Mouse (Mus musculus) inflammation-experienced regulatory T-cells, adult 6 months (primary cell): Measurements from ENCODE around the gene Rfc2. TPM values are rescaled to one million over a fixed set of nuclear protein-coding genes. Genes with fewer than 3 reads are reported as not detected.
"Not testable (repeated sequence)": the region's sequence is repeated elsewhere in the genome, so short reads cannot be mapped to it uniquely, and the experiment has no call there.

Experiments used
- ATAC-seq: one replicate; pipeline ENCODE4 v1.8.0; 2017
- polyA plus RNA-seq, 3 experiments: library from polyadenylated mRNA; unstranded; fragments of 100-300 nt; shearing (Covaris generic); gene quantifications; one replicate each; pipeline ENCODE4 v1.2.1; 2017

Rfc2 gene
- polyA plus RNA-seq, 3 experiments from 2014 or later, result 140 to 223 (median 144) TPM

DNA sequence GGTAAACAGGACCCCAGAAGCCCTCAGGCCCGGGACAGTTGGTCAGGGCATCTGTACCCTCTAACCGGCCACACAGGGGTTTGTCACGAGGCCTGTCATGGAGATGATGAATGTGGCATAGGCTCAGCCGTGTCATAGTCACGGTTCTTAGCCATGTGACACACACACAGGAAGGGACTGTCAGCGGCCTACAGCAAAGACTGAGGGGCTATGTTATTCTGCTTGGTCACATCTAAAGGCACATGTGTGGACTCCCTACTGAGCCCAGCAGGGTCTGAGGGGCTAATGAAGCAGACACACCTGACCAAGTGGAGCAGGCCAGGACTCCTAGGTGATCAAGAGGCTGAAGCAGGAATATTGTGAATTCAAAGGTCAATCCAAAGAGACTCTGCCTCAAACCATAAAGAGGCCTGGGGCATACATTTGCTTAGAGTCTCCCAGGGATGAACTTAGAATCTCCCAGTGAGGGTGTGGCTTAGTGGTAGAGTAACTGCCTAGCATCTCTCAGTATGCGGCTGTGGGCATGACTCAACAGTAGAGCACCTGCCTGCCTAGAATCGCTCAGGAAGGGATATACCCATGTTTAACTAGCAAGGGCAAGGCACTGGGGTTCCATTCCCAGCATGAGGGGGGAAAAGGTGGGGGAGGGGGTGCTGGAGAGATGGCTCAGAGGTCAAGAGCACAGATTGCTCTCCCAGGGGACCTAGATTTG is 30.8 kb downstream of the Rfc2 start:
- ATAC-seq, result no peak

DNA sequence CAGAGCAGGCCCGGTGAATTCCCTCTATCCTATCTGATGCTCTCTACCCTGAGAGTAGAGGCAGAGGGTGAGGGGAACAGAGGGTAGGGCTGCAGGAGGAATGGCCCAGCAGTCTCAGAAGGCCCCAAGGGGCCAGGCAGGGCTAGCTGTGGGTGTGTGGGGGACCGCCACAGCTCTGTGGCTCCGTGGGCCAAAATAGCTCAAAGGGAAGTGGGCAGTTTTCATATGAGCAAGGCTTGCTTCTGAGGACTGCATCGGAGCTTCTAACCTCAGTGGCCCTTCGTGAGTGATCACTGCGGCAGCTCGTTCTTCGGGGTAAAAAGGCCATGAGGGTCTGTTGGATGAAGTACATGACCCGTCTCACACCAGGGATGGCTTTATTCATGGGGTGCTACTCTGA is 32.6 kb downstream of the Rfc2 start:
- no peak for ATAC-seq

- ATAC-seq, result no peak
These were observed 33.1 kb downstream of the Rfc2 start for GRCm38 (mm10) chr5:134614296-134614695.

DNA sequence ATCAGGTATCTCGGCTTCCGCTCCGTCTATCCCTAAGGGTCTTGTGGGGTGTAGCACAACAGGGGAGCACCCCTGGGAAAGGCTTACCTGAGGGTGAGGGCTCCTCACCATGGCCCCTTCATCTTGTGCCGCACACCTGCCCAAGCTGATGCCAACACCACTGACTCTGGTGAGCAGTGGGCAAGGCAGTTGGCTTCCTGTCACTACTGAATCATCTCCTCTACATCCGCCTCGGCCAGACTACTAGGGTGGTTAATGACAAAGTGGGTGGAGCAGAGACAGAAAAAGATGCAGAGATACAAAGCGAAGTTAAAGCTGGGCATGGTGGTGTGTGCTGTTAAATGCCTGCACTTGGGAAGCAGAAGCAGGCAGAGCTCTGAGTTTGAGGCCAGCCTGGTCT is 33.6 kb downstream of the Rfc2 start, which contains the start of gene Lat2:
Lat2 (minus strand) TSS at position 224 of the 400 bp plus-strand sequence.
- peak; percentile 51 for ATAC-seq

GRCm38 (mm10) chr5:134615380-134615779 is 34.2 kb downstream of the Rfc2 start:
- ATAC-seq, result no peak

GRCm38 (mm10) chr5:134615780-134616179 is 34.6 kb downstream of the Rfc2 start:
- ATAC-seq, result no peak

DNA sequence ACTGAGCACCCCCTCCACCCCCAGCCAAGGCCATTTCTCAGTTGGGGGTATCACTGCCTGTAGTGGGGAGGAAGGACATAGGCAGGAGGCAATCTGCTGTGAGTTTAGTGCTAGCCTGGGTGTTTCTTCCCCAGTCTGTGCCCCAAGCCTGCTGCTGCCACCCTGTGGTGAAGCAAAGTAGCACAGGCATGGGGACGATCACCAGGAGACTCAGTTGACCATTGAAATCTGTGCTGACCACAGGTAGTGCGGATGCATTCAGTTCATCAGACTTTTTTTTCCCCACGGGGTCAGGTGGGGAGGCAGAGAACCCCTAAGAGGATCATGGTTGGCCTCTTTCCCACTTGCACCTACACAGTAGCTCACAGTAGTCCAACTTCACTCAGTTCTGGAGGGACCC is 35.9 kb downstream of the Rfc2 start:
- peak; percentile 62 for ATAC-seq

DNA sequence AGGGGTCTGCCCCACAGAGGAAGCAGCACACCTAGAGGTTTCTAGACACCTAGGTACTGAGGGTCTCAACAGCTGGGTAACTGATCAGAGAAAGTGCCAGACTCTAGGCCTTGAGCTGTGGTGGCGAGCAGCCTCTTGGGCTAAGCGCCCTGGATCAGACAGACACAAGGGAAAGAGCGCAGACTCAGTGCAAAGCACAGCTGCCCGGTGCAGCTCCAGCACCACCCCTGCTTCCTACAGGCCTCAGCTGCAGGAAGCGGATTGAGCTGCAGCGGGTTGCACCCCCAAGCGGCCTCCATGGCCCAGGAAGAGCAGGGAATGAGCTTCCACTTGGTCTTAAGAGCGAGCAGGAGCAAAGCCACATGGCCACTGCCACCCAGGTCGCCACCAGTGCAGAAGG is 39.3 kb downstream of the Rfc2 start:
- no peak for ATAC-seq

DNA sequence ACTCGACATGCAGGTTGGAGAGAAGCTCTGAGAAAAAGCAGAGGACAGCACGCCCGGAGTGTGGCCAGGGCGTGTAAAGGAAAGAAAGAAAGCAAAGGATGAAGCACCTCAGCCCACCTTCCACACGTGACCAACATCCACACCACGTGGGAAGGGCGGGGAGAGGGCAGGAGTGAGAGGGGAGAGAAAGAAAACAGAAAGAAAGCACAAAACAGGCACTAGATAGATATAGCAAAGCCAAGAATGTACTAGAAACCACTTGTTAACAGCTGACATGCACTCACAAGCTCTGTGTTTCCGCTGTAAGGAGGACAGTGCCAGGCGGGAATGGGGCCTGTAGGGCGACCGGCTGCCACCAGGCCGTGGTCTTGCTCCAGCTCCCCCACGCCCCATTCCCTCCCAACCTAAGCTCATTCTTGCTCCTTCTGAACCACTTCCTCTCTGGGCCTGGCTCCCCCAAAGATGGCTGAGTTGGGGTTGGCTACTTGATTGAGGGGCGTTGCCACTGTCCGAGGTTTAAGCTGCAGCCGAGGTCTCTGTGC is 40.0 kb downstream of the Rfc2 start:
- ATAC-seq, result no peak

GRCm38 (mm10) chr5:134622069-134622468 is 40.9 kb downstream of the Rfc2 start:
- ATAC-seq, result no peak

DNA sequence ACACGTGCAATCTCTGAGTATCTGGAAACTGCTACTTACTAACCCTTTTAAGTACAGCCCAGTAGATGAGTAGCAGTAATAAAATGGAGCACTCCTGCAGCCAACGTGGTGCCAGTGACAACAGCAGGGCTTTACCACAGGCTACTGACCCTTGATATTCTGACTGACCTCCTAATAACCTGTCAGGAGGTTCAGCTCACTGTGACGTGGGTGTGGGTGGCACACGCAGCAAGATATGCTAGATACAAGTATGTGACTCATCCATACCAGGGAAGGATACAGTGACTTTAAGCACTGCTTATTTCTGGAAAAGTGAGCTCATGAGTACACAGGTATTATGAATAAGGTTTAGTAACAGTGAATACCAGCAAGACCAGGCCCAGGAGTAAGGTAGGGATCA is 48.3 kb downstream of the Rfc2 start:
- ATAC-seq, result no peak

DNA sequence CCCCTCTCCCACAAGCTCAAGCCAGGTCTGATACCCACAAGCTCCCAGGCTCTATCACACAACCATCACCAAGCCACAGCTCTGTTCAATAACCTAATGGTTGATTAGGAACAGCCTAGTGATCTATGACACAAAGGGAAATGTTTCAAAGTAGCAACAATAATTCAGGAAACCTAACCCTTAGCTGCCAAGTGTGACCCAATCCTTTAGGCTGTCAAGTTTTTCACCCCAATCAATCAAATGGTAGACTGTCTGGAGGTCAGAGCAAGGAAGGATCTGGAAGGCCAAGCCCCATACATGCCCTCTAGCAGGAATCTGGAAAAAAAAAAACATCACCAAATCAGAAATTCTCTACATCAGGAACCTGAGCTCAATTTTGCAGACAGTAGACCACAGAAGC is 49.7 kb downstream of the Rfc2 start:
- ATAC-seq, result no peak

DNA sequence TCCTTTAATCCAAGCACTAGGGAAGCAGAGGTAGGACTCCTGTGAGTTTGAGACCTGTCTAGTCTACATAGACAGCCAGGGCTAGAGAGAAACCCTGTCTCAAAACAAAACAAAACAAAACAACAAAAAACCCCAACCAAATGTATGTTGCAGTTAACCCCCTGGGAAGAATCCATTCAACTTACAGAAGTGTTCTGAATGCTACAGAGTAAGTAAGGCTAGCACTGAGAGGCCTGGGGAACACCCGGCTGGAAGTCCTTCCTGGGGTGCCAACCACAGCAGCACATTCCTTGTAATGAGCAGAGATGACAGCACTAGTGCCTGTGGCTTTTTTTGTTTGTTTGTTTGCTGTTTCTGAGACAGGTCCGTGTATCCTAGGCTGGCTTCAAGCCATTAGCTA is 51.7 kb downstream of the Rfc2 start:
- ATAC-seq, result no peak

GRCm38 (mm10) chr5:134637820-134638367 is 56.7 kb downstream of the Rfc2 start:
- peak; percentile 13 for ATAC-seq

DNA sequence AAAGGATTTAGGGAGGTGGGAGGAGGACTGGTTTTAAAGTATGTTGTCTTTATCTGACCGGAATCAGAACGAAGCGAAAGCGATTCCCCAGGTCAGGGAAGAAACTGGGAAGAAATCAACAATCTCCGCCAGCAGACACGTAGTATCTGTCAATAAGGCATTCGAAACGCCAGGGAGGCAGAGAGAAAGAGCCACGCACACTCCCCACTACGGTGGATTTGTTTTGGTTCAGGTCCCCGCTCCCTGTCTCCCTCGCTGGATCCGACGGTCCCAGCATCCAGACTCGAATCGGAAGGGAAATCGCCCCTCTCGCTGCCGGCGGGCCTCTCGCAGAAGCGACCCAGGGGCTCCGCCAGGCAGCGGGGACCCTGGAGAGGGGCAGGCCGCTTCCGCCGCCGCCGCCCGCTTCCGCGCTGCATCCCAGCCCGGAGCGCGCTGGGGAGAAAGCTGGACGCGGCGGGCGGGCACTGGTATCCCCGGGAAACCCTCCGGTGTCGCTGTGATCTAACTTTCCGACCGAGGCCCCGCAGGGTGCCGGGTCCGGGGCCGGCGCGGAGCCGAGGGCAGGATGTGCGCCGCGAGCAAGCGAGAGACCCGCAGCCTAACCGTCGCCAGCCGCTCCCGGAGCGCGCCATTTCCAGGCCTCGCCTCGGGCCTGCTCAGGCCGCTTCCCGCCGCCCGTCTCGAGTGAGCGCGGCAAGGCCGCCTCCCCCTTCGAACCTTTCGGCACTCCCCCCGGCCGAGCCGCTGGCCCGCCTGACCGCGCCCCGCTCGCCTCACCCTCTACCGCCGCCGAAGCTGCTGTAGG is 57.5 kb downstream of the Rfc2 start:
- ATAC-seq, result peak; percentile 57

GRCm38 (mm10) chr5:134639269-134639682 is 58.1 kb downstream of the Rfc2 start, which contains the start of gene Eif4h:
TSS of gene Eif4h (minus strand) at chr5:134639490.
- ATAC-seq, result peak; percentile 79

DNA sequence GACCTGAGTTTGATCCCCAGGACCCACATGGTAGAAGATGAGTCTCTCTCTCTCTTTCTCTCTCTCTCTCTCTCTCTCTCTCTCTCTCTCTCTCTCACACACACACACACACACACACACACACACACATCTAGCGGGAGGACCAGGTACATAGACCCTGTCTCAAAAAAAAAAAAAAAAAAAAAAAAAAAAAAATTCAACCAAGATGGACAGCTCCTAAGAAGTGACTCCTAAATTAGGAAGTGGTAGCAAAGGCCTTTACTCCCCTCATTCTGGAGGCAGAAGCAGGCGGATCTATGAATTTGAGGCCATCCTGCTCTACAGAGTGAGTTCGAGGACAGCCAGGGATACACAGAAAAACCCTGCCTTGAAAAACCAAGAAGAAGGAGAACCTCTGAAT is 59.2 kb downstream of the Rfc2 start:
- ATAC-seq, result no peak

- no peak for ATAC-seq
These were observed 63.0 kb downstream of the Rfc2 start for GRCm38 (mm10) chr5:134644121-134644520.

GRCm38 (mm10) chr5:134644643-134645118 is 63.5 kb downstream of the Rfc2 start:
- no peak for ATAC-seq

DNA sequence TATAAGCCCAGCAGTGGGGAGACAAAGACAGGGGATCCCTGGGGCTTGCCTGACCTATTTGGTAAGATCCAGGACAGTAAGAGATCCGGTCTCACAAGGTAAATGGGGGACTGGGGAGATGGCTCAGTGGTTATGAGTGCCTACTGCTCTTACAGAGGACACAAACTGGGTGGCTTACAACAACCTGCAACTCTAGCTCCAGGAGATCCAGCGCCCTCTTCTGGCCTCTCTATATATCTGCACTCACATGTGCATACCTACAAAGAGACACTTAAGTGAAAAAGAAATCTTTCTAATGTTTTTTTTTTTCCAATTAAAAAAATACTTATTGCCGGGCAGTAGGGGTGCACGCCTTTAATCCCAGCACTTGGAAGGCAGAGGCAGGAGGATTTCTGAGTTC is 65.3 kb downstream of the Rfc2 start:
- ATAC-seq, result no peak

- ATAC-seq, result no peak
These were observed 66.2 kb downstream of the Rfc2 start for GRCm38 (mm10) chr5:134647394-134647793.

GRCm38 (mm10) chr5:134648976-134649375 is 67.8 kb downstream of the Rfc2 start:
- not testable (repeated sequence) for ATAC-seq

DNA sequence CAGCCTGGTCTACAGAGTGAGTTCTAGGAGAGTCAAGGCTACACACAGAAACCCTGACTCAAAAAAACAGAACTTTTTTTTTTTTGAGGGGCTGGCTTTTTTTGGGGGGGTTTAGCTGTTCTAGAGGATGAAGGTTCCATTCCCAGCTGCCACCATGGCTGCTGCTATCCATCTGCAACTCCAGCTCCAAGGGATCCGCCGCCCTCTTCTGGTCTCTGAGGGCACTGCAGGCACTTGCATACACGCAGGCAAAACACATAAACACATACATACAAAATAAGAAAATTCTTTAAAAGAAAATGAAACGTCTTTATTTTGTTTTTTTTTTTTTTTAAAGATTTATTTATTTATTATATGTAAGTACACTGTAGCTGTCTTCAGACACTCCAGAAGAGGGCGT is 69.8 kb downstream of the Rfc2 start:
- no peak for ATAC-seq
